In genomic region chr17:36952631-36953030, GRCm38 (mm10) we compare ENCODE assay signal across 29 mouse cellular contexts. TPM values are rescaled to one million over a fixed set of nuclear protein-coding genes. Genes with fewer than 3 reads are reported as not detected.
DNase-seq lines count a peak whose midpoint lies in the region; ATAC-seq and TF ChIP-seq lines count a peak whose summit lies in the region.
"Had no signal": no experiment of that assay in that cellular context is flagged by ENCODE, and none has a peak within 500 bp of the region (broad histone marks: within the 10 kb centered on the region; RNA-seq: fewer than 3 reads in every experiment).

No protein-coding gene starts in this region.

- no peak overlapping the region for H3K4me3 ChIP-seq in midbrain, postnatal 0 days (ENCODE audit: low read depth, low read length)
- no peak overlapping the region for H3K4me3 ChIP-seq in midbrain, embryonic 13.5 days (replicated peaks)
- no peak overlapping the region for H3K4me3 ChIP-seq in ES-Bruce4 (ENCODE audit: low read depth, low read length)

- no peak for ATAC-seq in midbrain, postnatal 0 days (ENCODE audit: low FRiP score)
- no peak for ATAC-seq in midbrain, embryonic 13.5 days

- 0 out of 2 replicates have a peak overlapping the region, but pooled peaks have one; percentile 74 for H3K27ac ChIP-seq in midbrain, postnatal 0 days (ENCODE audit: low read depth, low read length)
- no peak overlapping the region for H3K27ac ChIP-seq in midbrain, embryonic 13.5 days
- no peak overlapping the region for H3K27ac ChIP-seq in ES-Bruce4 (ENCODE audit: insufficient read depth, low read length)

- no peaks in the 10 kb centered on the region for H3K9me3 ChIP-seq in midbrain, postnatal 0 days (ENCODE audit: low read length)
- H3K9me3 ChIP-seq in midbrain, embryonic 13.5 days = no peaks in the 10 kb centered on the region
- H3K9me3 ChIP-seq in ES-Bruce4 (replicated peaks; ENCODE audit: control insufficient read depth, insufficient read depth, low read length, poor library complexity, severe bottlenecking) = no peaks in the 10 kb centered on the region
- H3K9me3 ChIP-seq: embryonic facial prominence, embryonic 13.5 days; forebrain, embryonic 12.5 days; forebrain, embryonic 15.5 days; hindbrain, embryonic 12.5 days; hindbrain, embryonic 15.5 days had no signal

- TF ChIP-seq POLR2A in ES-Bruce4 (IDR thresholded peaks at IDR 0.05; ENCODE audit: insufficient read depth, low read length) = no peak

- DNase-seq in cerebellum, adult 9-10 months = peak; percentile 63
- no peak for DNase-seq in cerebellum, postnatal 4 days (ENCODE audit: low spot score in 2 of 2)
- peak; percentile 92 for DNase-seq in heart, adult 11 months
- DNase-seq in heart, adult 8-10 months (ENCODE audit: low spot score) = no peak
- DNase-seq in midbrain, postnatal 0 days (ENCODE audit: low spot score) = no peak
- DNase-seq in B cell, adult 2 months = no peak
- DNase-seq: adrenal gland, adult 2 months; adrenal gland, postnatal 14 days; cerebellum, adult 11 months; gastrocnemius, postnatal 25 days; heart, adult 2 months; kidney, adult 18-20 months had no signal

- H3K4me1 ChIP-seq in midbrain, postnatal 0 days (ENCODE audit: insufficient read depth, low read length) = no peaks in the 10 kb centered on the region
- peaks cover 29% of the 10 kb centered on the region for H3K4me1 ChIP-seq in midbrain, embryonic 13.5 days (replicated peaks)
- H3K4me1 ChIP-seq in ES-Bruce4 (ENCODE audit: control insufficient read depth, insufficient read depth, low read length) = no peaks in the 10 kb centered on the region

- H3K4me2 ChIP-seq in midbrain, postnatal 0 days (ENCODE audit: low read depth, low read length, poor library complexity, severe bottlenecking) = no peak overlapping the region
- H3K4me2 ChIP-seq in midbrain, embryonic 13.5 days (replicated peaks) = no peak overlapping the region

- 98% methylated on average over 2 of the region's 2 CpGs for WGBS in midbrain, postnatal 0 days
- WGBS in midbrain, embryonic 13.5 days = 91% methylated on average over 2 of the region's 2 CpGs

- no peaks in the 10 kb centered on the region for H3K27me3 ChIP-seq in midbrain, postnatal 0 days (ENCODE audit: insufficient read depth, low read length)
- H3K27me3 ChIP-seq in midbrain, embryonic 13.5 days = no peaks in the 10 kb centered on the region
- H3K27me3 ChIP-seq in ES-Bruce4 (ENCODE audit: control insufficient read depth, insufficient read depth, low read length, poor library complexity, severe bottlenecking) = no peaks in the 10 kb centered on the region
- H3K27me3 ChIP-seq: forebrain, embryonic 15.5 days; hindbrain, embryonic 12.5 days; hindbrain, embryonic 15.5 days had no signal

- no peak for TF ChIP-seq EP300 in ES-Bruce4 (IDR thresholded peaks at IDR 0.05; ENCODE audit: insufficient read depth, low read depth, low read length)

- H3K36me3 ChIP-seq in midbrain, postnatal 0 days (ENCODE audit: insufficient read depth, low read length) = peaks cover 8% of the 10 kb centered on the region
- H3K36me3 ChIP-seq in midbrain, embryonic 13.5 days = peaks cover 34% of the 10 kb centered on the region
- peaks cover 20% of the 10 kb centered on the region for H3K36me3 ChIP-seq in ES-Bruce4 (ENCODE audit: control insufficient read depth, insufficient read depth, low read length, poor library complexity, severe bottlenecking)

- TF ChIP-seq CTCF in midbrain, postnatal 0 days (IDR thresholded peaks at IDR 0.05) = no peak
- no peak for TF ChIP-seq CTCF in ES-Bruce4 (IDR thresholded peaks at IDR 0.05; ENCODE audit: low read depth, low read length)

- no peak overlapping the region for H3K9ac ChIP-seq in midbrain, postnatal 0 days (replicated peaks; ENCODE audit: low read length, poor library complexity, severe bottlenecking)
- no peak overlapping the region for H3K9ac ChIP-seq in midbrain, embryonic 13.5 days (replicated peaks)
- H3K9ac ChIP-seq in ES-Bruce4 (ENCODE audit: low read depth, poor library complexity, severe bottlenecking) = 0 out of 2 replicates have a peak overlapping the region, but pooled peaks have one; percentile 21
- H3K9ac ChIP-seq: forebrain, embryonic 12.5 days; hindbrain, embryonic 12.5 days had no signal

RNA-seq across cellular contexts. Expression of gene Ppp1r11, which starts 1.1 kb away (rescaled TPM):
- total RNA-seq in heart, adult 8-10 months (2022) = 100 to 1,000 TPM in 2 of 4 experiments, 10 to 100 TPM in 2; 89.3 to 121 (median 108) TPM
- 54.0 and 64.5 TPM in 2 replicates for total RNA-seq in midbrain, postnatal 0 days (2014; rRNA removed)
- polyA plus RNA-seq in midbrain, postnatal 0 days (2015; fragmentation: Nextera tagmentation; extraction: Ambion mirVana) = 143 and 166 TPM in 2 replicates
- 172 and 177 TPM in 2 replicates for polyA plus RNA-seq in midbrain, embryonic 13.5 days (2015; fragmentation: Nextera tagmentation; extraction: Ambion mirVana)
- 67.3 and 68.8 TPM in 2 replicates for polyA plus RNA-seq in ES-Bruce4 (2011; ENCODE audit: insufficient read depth, insufficient read length, low read depth, missing spikeins)

RNA-seq across cellular contexts. Expression of gene Znrd1, which starts 5.7 kb away (rescaled TPM):
- total RNA-seq in heart, adult 8-10 months (2022) = 10 to 100 TPM; 22.3 to 27.7 (median 26.2) TPM
- total RNA-seq in midbrain, postnatal 0 days (2014; rRNA removed) = 31.6 and 37.1 TPM in 2 replicates
- polyA plus RNA-seq in midbrain, postnatal 0 days (2015; fragmentation: Nextera tagmentation; extraction: Ambion mirVana) = 42.4 and 43.7 TPM in 2 replicates
- polyA plus RNA-seq in midbrain, embryonic 13.5 days (2015; fragmentation: Nextera tagmentation; extraction: Ambion mirVana) = 68.3 and 71.8 TPM in 2 replicates
- polyA plus RNA-seq in ES-Bruce4 (2011; ENCODE audit: insufficient read depth, insufficient read length, low read depth, missing spikeins) = 71.7 and 79.6 TPM in 2 replicates

RNA-seq across cellular contexts. Expression of gene Znrd1as, which starts 5.8 kb away (rescaled TPM):
- total RNA-seq in heart, adult 8-10 months (2022) = 10 to 100 TPM; 13.8 to 22.2 (median 15.3) TPM
- 2.1 and 3.5 TPM in 2 replicates for total RNA-seq in midbrain, postnatal 0 days (2014; rRNA removed)
- 2.8 and 3.0 TPM in 2 replicates for polyA plus RNA-seq in midbrain, postnatal 0 days (2015; fragmentation: Nextera tagmentation; extraction: Ambion mirVana)
- polyA plus RNA-seq in midbrain, embryonic 13.5 days (2015; fragmentation: Nextera tagmentation; extraction: Ambion mirVana) = 4.8 and 6.5 TPM in 2 replicates
- polyA plus RNA-seq in ES-Bruce4 (2011; ENCODE audit: insufficient read depth, insufficient read length, low read depth, missing spikeins) = 29.6 and 30.5 TPM in 2 replicates

RNA-seq across cellular contexts. Expression of gene Rnf39, which starts 9.9 kb away (rescaled TPM):
- total RNA-seq in heart, adult 8-10 months (2022) = 1 to 10 TPM in 3 of 4 experiments, under 1 TPM in 1; 0.71 to 1.9 (median 1.4) TPM
- 3.9 TPM in 2 replicates for total RNA-seq in midbrain, postnatal 0 days (2014; rRNA removed)
- 2.8 and 3.3 TPM in 2 replicates for polyA plus RNA-seq in midbrain, postnatal 0 days (2015; fragmentation: Nextera tagmentation; extraction: Ambion mirVana)
- 0.63 and 0.70 TPM in 2 replicates for polyA plus RNA-seq in midbrain, embryonic 13.5 days (2015; fragmentation: Nextera tagmentation; extraction: Ambion mirVana)
- 0.88 and 2.5 TPM in 2 replicates for polyA plus RNA-seq in ES-Bruce4 (2011; ENCODE audit: insufficient read depth, insufficient read length, low read depth, missing spikeins)
- total RNA-seq: hematopoietic stem cell, adult 5-6 weeks; MEL had no signal
- polyA plus RNA-seq: erythroblast, embryonic 14.5 days; inflammation-experienced regulatory T-cells, adult 6 months had no signal

RNA-seq across cellular contexts. Expression of gene 2410137M14Rik, which starts 28.4 kb away (rescaled TPM):
- 1 to 10 TPM in 2 of 4 experiments, under 1 TPM in 2; 0.50 to 1.4 (median 0.90) TPM for total RNA-seq in heart, adult 8-10 months (2022)
- total RNA-seq in midbrain, postnatal 0 days (2014; rRNA removed) = not detected in 2 replicates
- 0.39 and 0.52 TPM in 2 replicates for polyA plus RNA-seq in midbrain, postnatal 0 days (2015; fragmentation: Nextera tagmentation; extraction: Ambion mirVana)
- 0.43 and 0.57 TPM in 2 replicates for polyA plus RNA-seq in midbrain, embryonic 13.5 days (2015; fragmentation: Nextera tagmentation; extraction: Ambion mirVana)
- polyA plus RNA-seq in ES-Bruce4 (2011; ENCODE audit: insufficient read depth, insufficient read length, low read depth, missing spikeins) = 2.9 and 4.7 TPM in 2 replicates
- total RNA-seq: adrenal gland, adult 2 months; adrenal gland, postnatal 14 days; adrenal gland, postnatal 4 days; gastrocnemius, adult 8-10 months; gastrocnemius, postnatal 25 days; hematopoietic stem cell, adult 5-6 weeks; MEL had no signal
- polyA plus RNA-seq: adrenal gland, adult 2 months; embryonic facial prominence, embryonic 13.5 days; erythroblast, embryonic 14.5 days; forebrain, embryonic 12.5 days; forebrain, embryonic 15.5 days; gonadal fat pad, adult 2 months; heart, embryonic 11.5 days; heart, embryonic 14.5 days; inflammation-experienced regulatory T-cells, adult 6 months; intestine, embryonic 16.5 days had no signal

Comparison
In these comparisons a context has a peak if more than half of its experiments do, and no peak if none do; other contexts are left out.
1. DNase-seq: peak in cerebellum, adult 9-10 months (single experiment) and heart, adult 11 months (single experiment); none in cerebellum, postnatal 4 days (0 of 2), heart, adult 8-10 months (single experiment), midbrain, postnatal 0 days (single experiment) and B cell, adult 2 months (0 of 2).